Mouse (Mus musculus): ENCODE results near the gene F830045P16Rik. TPM values are rescaled to one million over a fixed set of nuclear protein-coding genes. Genes with fewer than 3 reads are reported as not detected.

The F830045P16Rik gene
- total RNA-seq, 1 experiment: not detected

- H3K27ac ChIP-seq (ENCODE audit: insufficient read depth, low read depth, low read length, poor library complexity, severe bottlenecking): no peak overlapping the region
- H3K36me3 ChIP-seq (ENCODE audit: control insufficient read depth, insufficient read depth, low read length, poor library complexity, severe bottlenecking): no peaks in the 10 kb centered on the region
- no peaks in the 10 kb centered on the region for H3K4me1 ChIP-seq (ENCODE audit: control insufficient read depth in 2 of 2, insufficient read depth in 2 of 2, low read length in 2 of 2, poor library complexity in 1 of 2)
- H3K9me3 ChIP-seq (ENCODE audit: control insufficient read depth, insufficient read depth, low read depth, low read length): no peaks in the 10 kb centered on the region
- no peak overlapping the region for H3K9ac ChIP-seq (ENCODE audit: insufficient read depth, low read depth, low read length, poor library complexity, severe bottlenecking)
- H3K4me3 ChIP-seq (ENCODE audit: insufficient read depth in 1 of 2, low read depth in 1 of 2, low read length in 2 of 2, poor library complexity in 1 of 2, severe bottlenecking in 1 of 2): no peak overlapping the region
- DNase-seq (ENCODE audit: low read depth, low spot score): no peak
- TF ChIP-seq MAFK (IDR thresholded peaks at IDR 0.05; ENCODE audit: insufficient read depth, low read depth, low read length) (no peak), HCFC1 (IDR thresholded peaks at IDR 0.05; ENCODE audit: borderline replicate concordance, insufficient read depth, low read length) (no peak), CHD2 (IDR thresholded peaks at IDR 0.05; ENCODE audit: low read depth, low read length) (no peak), ZNF384 (IDR thresholded peaks at IDR 0.05; ENCODE audit: low read depth, low read length) (no peak), ZC3H11A (IDR thresholded peaks at IDR 0.05; ENCODE audit: borderline replicate concordance, low read depth, low read length) (no peak)
- in situ Hi-C loops (cut with MboI; ENCODE audit: low sequenced_read_pairs in 2 of 2, unreplicated experiment in 2 of 2): no loop called here
Observed at GRCm38 (mm10) chr2:129561796-129562195, 25.4 kb upstream of the F830045P16Rik start.

DNA sequence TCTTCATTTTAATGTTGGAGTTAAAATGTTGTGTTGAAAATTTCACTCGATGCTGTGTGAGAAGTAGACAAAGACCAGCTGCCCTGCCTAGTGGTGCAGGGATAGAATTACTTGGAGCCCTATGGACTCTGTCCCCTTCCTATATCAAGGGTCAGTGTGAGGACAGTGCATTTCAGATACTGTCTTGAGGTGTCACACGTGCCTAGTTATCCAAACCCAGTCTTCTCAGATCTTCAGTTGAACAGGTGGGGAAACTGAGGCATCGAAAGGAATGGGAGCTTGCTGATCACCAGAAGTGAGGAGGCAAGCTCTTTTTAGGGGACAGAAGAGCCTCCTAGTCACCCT, 22.4 kb upstream of the F830045P16Rik start:
- in situ Hi-C loops (cut with MboI; ENCODE audit: low sequenced_read_pairs in 2 of 2, unreplicated experiment in 2 of 2): no loop called here
- H3K4me3 ChIP-seq (ENCODE audit: insufficient read depth in 1 of 2, low read depth in 1 of 2, low read length in 2 of 2, poor library complexity in 1 of 2, severe bottlenecking in 1 of 2): no peak overlapping the region
- no peak for TF ChIP-seq MAFK (IDR thresholded peaks at IDR 0.05; ENCODE audit: insufficient read depth, low read depth, low read length)
- TF ChIP-seq HCFC1 (IDR thresholded peaks at IDR 0.05; ENCODE audit: borderline replicate concordance, insufficient read depth, low read length): no peak
- no peak for TF ChIP-seq CHD2 (IDR thresholded peaks at IDR 0.05; ENCODE audit: low read depth, low read length)
- TF ChIP-seq ZNF384 (IDR thresholded peaks at IDR 0.05; ENCODE audit: low read depth, low read length): no peak
- no peak for TF ChIP-seq ZC3H11A (IDR thresholded peaks at IDR 0.05; ENCODE audit: borderline replicate concordance, low read depth, low read length)
- H3K27ac ChIP-seq (ENCODE audit: insufficient read depth, low read depth, low read length, poor library complexity, severe bottlenecking): no peak overlapping the region
- no peaks in the 10 kb centered on the region for H3K9me3 ChIP-seq (ENCODE audit: control insufficient read depth, insufficient read depth, low read depth, low read length)
- no peak for DNase-seq (ENCODE audit: low read depth, low spot score)
- no peaks in the 10 kb centered on the region for H3K4me1 ChIP-seq (ENCODE audit: control insufficient read depth in 2 of 2, insufficient read depth in 2 of 2, low read length in 2 of 2, poor library complexity in 1 of 2)
- no peaks in the 10 kb centered on the region for H3K36me3 ChIP-seq (ENCODE audit: control insufficient read depth, insufficient read depth, low read length, poor library complexity, severe bottlenecking)
- H3K9ac ChIP-seq (ENCODE audit: insufficient read depth, low read depth, low read length, poor library complexity, severe bottlenecking): no peak overlapping the region

DNA sequence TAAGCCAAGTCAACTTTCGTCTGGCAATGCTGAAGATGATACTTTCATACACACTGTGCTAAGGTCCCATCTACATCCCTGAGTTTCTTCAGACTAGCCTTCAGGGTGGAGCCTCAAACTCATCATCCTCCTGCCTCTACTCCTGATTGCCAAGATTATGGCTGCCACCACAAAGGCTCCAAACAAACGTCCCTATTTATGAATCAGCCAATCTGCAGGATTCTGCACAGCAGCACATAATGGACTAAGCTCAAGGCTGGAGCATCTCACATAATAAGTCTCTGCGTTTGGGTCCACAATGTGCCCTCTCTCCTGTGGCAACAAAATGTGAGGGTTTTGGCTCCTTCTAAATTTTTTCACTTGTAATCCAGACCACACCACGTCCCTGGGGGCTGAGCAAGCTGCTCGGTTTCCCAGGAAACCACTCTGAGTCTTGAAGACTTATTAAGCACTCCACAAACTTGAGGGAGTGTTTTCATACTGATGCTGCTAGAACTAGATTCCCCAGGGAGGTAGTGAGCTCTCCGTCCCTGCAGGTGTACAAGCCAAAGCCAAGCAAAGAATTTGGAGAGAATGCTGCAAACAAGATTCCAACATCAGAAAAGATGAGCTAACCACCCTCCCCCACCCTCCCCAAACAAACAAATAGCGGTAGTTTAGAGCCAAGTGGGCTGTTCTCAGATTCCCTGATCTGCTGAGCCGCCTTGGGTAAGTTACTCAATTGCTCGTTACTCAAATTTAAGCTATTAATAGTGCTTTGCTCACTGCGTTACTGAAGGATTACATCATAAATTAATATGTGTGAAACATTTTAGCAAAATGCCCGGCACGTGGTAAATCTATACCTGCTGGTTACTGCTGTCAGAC, 21.8 kb upstream of the F830045P16Rik start:
- no peaks in the 10 kb centered on the region for H3K4me1 ChIP-seq (ENCODE audit: control insufficient read depth in 2 of 2, insufficient read depth in 2 of 2, low read length in 2 of 2, poor library complexity in 1 of 2)
- no peak overlapping the region for H3K27ac ChIP-seq (ENCODE audit: insufficient read depth, low read depth, low read length, poor library complexity, severe bottlenecking)
- no peak overlapping the region for H3K9ac ChIP-seq (ENCODE audit: insufficient read depth, low read depth, low read length, poor library complexity, severe bottlenecking)
- H3K4me3 ChIP-seq (ENCODE audit: insufficient read depth in 1 of 2, low read depth in 1 of 2, low read length in 2 of 2, poor library complexity in 1 of 2, severe bottlenecking in 1 of 2): no peak overlapping the region
- in situ Hi-C loops (cut with MboI; ENCODE audit: low sequenced_read_pairs in 2 of 2, unreplicated experiment in 2 of 2): no loop called here
- TF ChIP-seq HCFC1 (IDR thresholded peaks at IDR 0.05; ENCODE audit: borderline replicate concordance, insufficient read depth, low read length) (no peak), ZC3H11A (IDR thresholded peaks at IDR 0.05; ENCODE audit: borderline replicate concordance, low read depth, low read length) (no peak), CHD2 (IDR thresholded peaks at IDR 0.05; ENCODE audit: low read depth, low read length) (no peak), ZNF384 (IDR thresholded peaks at IDR 0.05; ENCODE audit: low read depth, low read length) (no peak), MAFK (IDR thresholded peaks at IDR 0.05; ENCODE audit: insufficient read depth, low read depth, low read length) (no peak)
- DNase-seq (ENCODE audit: low read depth, low spot score): no peak
- H3K9me3 ChIP-seq (ENCODE audit: control insufficient read depth, insufficient read depth, low read depth, low read length): no peaks in the 10 kb centered on the region
- H3K36me3 ChIP-seq (ENCODE audit: control insufficient read depth, insufficient read depth, low read length, poor library complexity, severe bottlenecking): no peaks in the 10 kb centered on the region

DNA sequence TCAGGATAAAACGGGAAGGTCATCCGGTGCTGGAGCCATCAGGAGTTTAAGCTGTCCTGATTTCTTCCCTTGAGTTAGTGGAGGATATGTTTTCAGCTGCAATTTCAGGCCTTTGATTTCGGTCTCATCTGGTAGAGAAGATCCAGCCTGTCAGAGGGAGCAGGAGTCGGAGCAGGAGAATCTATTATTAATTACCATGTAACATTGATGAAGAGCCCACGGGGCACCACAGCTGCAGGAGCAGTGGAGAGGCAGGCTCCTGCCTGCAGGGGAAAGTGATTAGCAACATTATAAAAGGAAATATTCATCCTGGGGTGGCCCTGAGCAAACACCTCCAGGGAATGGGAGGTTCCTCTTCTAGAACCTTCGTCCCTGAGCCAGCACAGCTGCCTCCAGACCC, 19.7 kb upstream of the F830045P16Rik start:
- TF ChIP-seq CHD2 (IDR thresholded peaks at IDR 0.05; ENCODE audit: low read depth, low read length) (no peak), ZC3H11A (IDR thresholded peaks at IDR 0.05; ENCODE audit: borderline replicate concordance, low read depth, low read length) (no peak), HCFC1 (IDR thresholded peaks at IDR 0.05; ENCODE audit: borderline replicate concordance, insufficient read depth, low read length) (no peak), ZNF384 (IDR thresholded peaks at IDR 0.05; ENCODE audit: low read depth, low read length) (no peak), MAFK (IDR thresholded peaks at IDR 0.05; ENCODE audit: insufficient read depth, low read depth, low read length) (no peak)
- DNase-seq (ENCODE audit: low read depth, low spot score): no peak
- no peaks in the 10 kb centered on the region for H3K9me3 ChIP-seq (ENCODE audit: control insufficient read depth, insufficient read depth, low read depth, low read length)
- H3K9ac ChIP-seq (ENCODE audit: insufficient read depth, low read depth, low read length, poor library complexity, severe bottlenecking): no peak overlapping the region
- no peaks in the 10 kb centered on the region for H3K4me1 ChIP-seq (ENCODE audit: control insufficient read depth in 2 of 2, insufficient read depth in 2 of 2, low read length in 2 of 2, poor library complexity in 1 of 2)
- in situ Hi-C loops (cut with MboI; ENCODE audit: low sequenced_read_pairs in 2 of 2, unreplicated experiment in 2 of 2): no loop called here
- no peak overlapping the region for H3K4me3 ChIP-seq (ENCODE audit: insufficient read depth in 1 of 2, low read depth in 1 of 2, low read length in 2 of 2, poor library complexity in 1 of 2, severe bottlenecking in 1 of 2)
- H3K36me3 ChIP-seq (ENCODE audit: control insufficient read depth, insufficient read depth, low read length, poor library complexity, severe bottlenecking): no peaks in the 10 kb centered on the region
- H3K27ac ChIP-seq (ENCODE audit: insufficient read depth, low read depth, low read length, poor library complexity, severe bottlenecking): no peak overlapping the region
